Mouse (Mus musculus) neural tube, embryonic 14.5 days (tissue): ENCODE results near the gene Fam114a1. TPM values are rescaled to one million over a fixed set of nuclear protein-coding genes. Genes with fewer than 3 reads are reported as not detected.

Experiments
- ATAC-seq: fragments of 200-750 bp; cut with Nextera tagmentation; 2 replicates; pipeline ENCODE4 v1.8.0; 2017; ENCODE audit warnings: low read depth, mild to moderate bottlenecking, moderate TSS enrichment, moderate library complexity
- H3K27ac ChIP-seq: fragments of 300-500 bp; sonication (generic); 2 replicates; pipeline ENCODE4 v1.5.1; 2014; ENCODE audit warnings: low read depth, mild to moderate bottlenecking, control low read depth, low read length, moderate library complexity, mixed read lengths
- H3K27me3 ChIP-seq: fragments of 300-500 bp; sonication (generic); 2 replicates; pipeline ENCODE4 v1.6.1; 2014; ENCODE audit warnings: low read length; ENCODE audit not compliant: control insufficient read depth, insufficient read depth
- H3K36me3 ChIP-seq: fragments of 300-500 bp; sonication (generic); 2 replicates; pipeline ENCODE4 v1.6.1; 2014; ENCODE audit warnings: low read length, mixed read lengths; ENCODE audit not compliant: control insufficient read depth, insufficient read depth
- H3K4me1 ChIP-seq: fragments of 300-500 bp; sonication (generic); 2 replicates; pipeline ENCODE4 v1.6.1; 2014; ENCODE audit warnings: low read length; ENCODE audit not compliant: control insufficient read depth, insufficient read depth
- H3K4me2 ChIP-seq: fragments of 300-500 bp; sonication (generic); 2 replicates; pipeline ENCODE4 v1.6.1; 2014; ENCODE audit warnings: mild to moderate bottlenecking, low read depth, low read length, control low read depth
- H3K4me3 ChIP-seq: fragments of 300-500 bp; sonication (generic); 2 replicates; pipeline ENCODE4 v1.5.1; 2014; ENCODE audit warnings: low read depth, low read length, control low read depth, mixed read lengths
- H3K9ac ChIP-seq: fragments of 300-500 bp; sonication (generic); replicated peaks from 2 replicates; pipeline ENCODE4 v1.6.1; 2014; ENCODE audit warnings: low read depth, mild to moderate bottlenecking, control low read depth, low read length, mixed read lengths
- H3K9me3 ChIP-seq: fragments of 300-500 bp; sonication (generic); 2 replicates; pipeline ENCODE4 v1.6.1; 2016; ENCODE audit warnings: low read length; ENCODE audit not compliant: control insufficient read depth
- WGBS: fragments of 180-500 bp; shearing (Covaris S2); extraction: QIAGEN DNeasy Blood & Tissue Kit; methylation state at CpG from one replicate; pipeline ENCODE4 v1.1.7; 2014; 5-methylcytosine and 5-hydroxymethylcytosine counted together
- polyA plus RNA-seq: library from polyadenylated mRNA; unstranded; fragments of >200 nt; fragmentation: Nextera tagmentation; extraction: Ambion mirVana; gene quantifications from 2 replicates; pipeline ENCODE4 v1.2.1, GENCODE M21; 2014

Gene Fam114a1
- 3.4 and 11.6 TPM in 2 replicates for polyA plus RNA-seq

- H3K9me3 ChIP-seq: no peaks in the 10 kb centered on the region
- no peak within 1 kb of the TSS for H3K27ac ChIP-seq
- peak; percentile 82 for ATAC-seq
- H3K4me2 ChIP-seq: peak within 1 kb of the TSS; percentile 92
- WGBS: 2% methylated on average over 60 of the region's 68 CpGs
- H3K4me3 ChIP-seq: peak within 1 kb of the TSS; percentile 52
- peak within 1 kb of the TSS; percentile 56 for H3K9ac ChIP-seq
- no peaks in the 10 kb centered on the region for H3K36me3 ChIP-seq
- H3K4me1 ChIP-seq: no peaks in the 10 kb centered on the region
- H3K27me3 ChIP-seq: peaks cover 6% of the 10 kb centered on the region
Observed at GRCm38 (mm10) chr5:64969861-64970771, at the start of gene Fam114a1. Fam114a1 (plus strand) TSS chr5:64970071.

GRCm38 (mm10) chr5:64922891-64923381 is 46.9 kb upstream of the Fam114a1 start:
- H3K27me3 ChIP-seq: no peaks in the 10 kb centered on the region
- H3K4me2 ChIP-seq: no peak overlapping the region
- H3K9me3 ChIP-seq: no peaks in the 10 kb centered on the region
- ATAC-seq: no peak
- no peaks in the 10 kb centered on the region for H3K4me1 ChIP-seq
- H3K4me3 ChIP-seq: no peak overlapping the region
- 91% methylated on average over 5 of the region's 5 CpGs for WGBS
- no peak overlapping the region for H3K9ac ChIP-seq
- H3K27ac ChIP-seq: no peak overlapping the region
- H3K36me3 ChIP-seq: no peaks in the 10 kb centered on the region

GRCm38 (mm10) chr5:64932215-64932614 is 37.7 kb upstream of the Fam114a1 start:
- Histone ChIP-seq H3K9me3 (no peaks in the 10 kb centered on the region), H3K36me3 (no peaks in the 10 kb centered on the region), H3K4me1 (no peaks in the 10 kb centered on the region), H3K4me2 (no peak overlapping the region), H3K4me3 (no peak overlapping the region), H3K27me3 (no peaks in the 10 kb centered on the region), H3K27ac (no peak overlapping the region), H3K9ac (no peak overlapping the region)
- 59% methylated on average over 3 of the region's 3 CpGs for WGBS
- no peak for ATAC-seq

GRCm38 (mm10) chr5:64932775-64933174 is 37.1 kb upstream of the Fam114a1 start:
- H3K27me3 ChIP-seq: no peaks in the 10 kb centered on the region
- 93% methylated on average over 15 of the region's 15 CpGs for WGBS
- no peak overlapping the region for H3K4me3 ChIP-seq
- H3K9ac ChIP-seq: no peak overlapping the region
- no peaks in the 10 kb centered on the region for H3K9me3 ChIP-seq
- H3K27ac ChIP-seq: no peak overlapping the region
- no peaks in the 10 kb centered on the region for H3K36me3 ChIP-seq
- no peak for ATAC-seq
- no peak overlapping the region for H3K4me2 ChIP-seq
- no peaks in the 10 kb centered on the region for H3K4me1 ChIP-seq

DNA sequence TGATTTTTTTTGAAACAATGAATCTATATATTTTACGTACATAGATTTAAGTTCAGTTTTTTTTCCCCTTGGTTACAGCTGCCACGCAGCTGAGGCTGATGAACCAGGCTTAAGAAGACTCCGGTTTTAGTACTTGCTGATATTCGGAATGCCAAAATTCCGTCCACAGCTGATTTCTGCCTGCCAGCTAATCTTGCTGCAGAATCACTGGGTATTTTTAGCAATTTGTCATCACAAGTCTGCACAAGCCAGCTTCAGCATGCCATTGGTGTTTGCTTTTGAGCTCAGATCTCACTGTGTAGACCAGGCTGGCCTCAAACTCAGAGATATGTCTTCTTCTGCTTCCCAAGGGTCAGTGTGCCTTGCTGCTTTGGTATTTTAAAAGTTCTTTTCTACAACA is 18.4 kb upstream of the Fam114a1 start:
- 92% methylated on average over 5 of the region's 5 CpGs for whole genome bisulfite sequencing
- Histone ChIP-seq H3K4me3 (no peak overlapping the region), H3K9me3 (no peaks in the 10 kb centered on the region), H3K4me2 (no peak overlapping the region), H3K36me3 (no peaks in the 10 kb centered on the region), H3K27me3 (no peaks in the 10 kb centered on the region), H3K27ac (no peak overlapping the region), H3K9ac (no peak overlapping the region), H3K4me1 (no peaks in the 10 kb centered on the region)
- no peak for ATAC-seq

DNA sequence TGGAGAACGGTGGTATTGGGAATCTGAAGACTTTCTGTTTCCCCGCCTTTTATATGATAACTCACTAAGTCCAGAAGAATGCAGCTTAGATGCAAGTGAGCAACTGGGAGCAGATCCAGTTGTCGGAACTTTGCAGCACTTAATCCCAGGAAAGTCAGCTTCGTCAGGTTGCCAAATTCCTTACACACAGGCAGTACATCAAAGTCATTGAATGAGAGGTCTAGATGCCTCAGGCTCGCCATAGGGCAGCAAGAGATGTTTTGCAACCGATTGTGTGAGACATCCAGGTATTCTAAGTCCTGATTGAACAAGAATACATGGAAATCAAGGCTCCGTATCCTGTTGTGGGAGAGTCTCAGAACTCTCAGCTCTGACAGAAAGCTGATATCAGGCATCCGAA is 14.9 kb upstream of the Fam114a1 start:
- H3K36me3 ChIP-seq: no peaks in the 10 kb centered on the region
- H3K9me3 ChIP-seq: no peaks in the 10 kb centered on the region
- no peak overlapping the region for H3K4me2 ChIP-seq
- no peak overlapping the region for H3K9ac ChIP-seq
- no peaks in the 10 kb centered on the region for H3K27me3 ChIP-seq
- no peak overlapping the region for H3K27ac ChIP-seq
- H3K4me3 ChIP-seq: no peak overlapping the region
- 88% methylated on average over 8 of the region's 8 CpGs for WGBS
- no peak for ATAC-seq
- H3K4me1 ChIP-seq: no peaks in the 10 kb centered on the region

GRCm38 (mm10) chr5:64958991-64959842 is 10.7 kb upstream of the Fam114a1 start:
- Histone ChIP-seq H3K4me1 (no peaks in the 10 kb centered on the region), H3K4me3 (no peak overlapping the region), H3K4me2 (no peak overlapping the region), H3K27me3 (no peaks in the 10 kb centered on the region), H3K27ac (no peak overlapping the region), H3K36me3 (no peaks in the 10 kb centered on the region), H3K9me3 (no peaks in the 10 kb centered on the region), H3K9ac (no peak overlapping the region)
- 73% methylated on average over 22 of the region's 22 CpGs for WGBS
- ATAC-seq: no peak

GRCm38 (mm10) chr5:64959843-64960230 is 10.0 kb upstream of the Fam114a1 start, which contains the start of gene Tlr6:
Tlr6 (minus strand) TSS chr5:64960097.
- WGBS: 83% methylated on average over 13 of the region's 13 CpGs
- H3K4me1 ChIP-seq: no peaks in the 10 kb centered on the region
- H3K4me2 ChIP-seq: no peak within 1 kb of the TSS
- H3K36me3 ChIP-seq: no peaks in the 10 kb centered on the region
- no peak within 1 kb of the TSS for H3K4me3 ChIP-seq
- H3K27me3 ChIP-seq: no peaks in the 10 kb centered on the region
- no peak within 1 kb of the TSS for H3K27ac ChIP-seq
- no peaks in the 10 kb centered on the region for H3K9me3 ChIP-seq
- no peak within 1 kb of the TSS for H3K9ac ChIP-seq
- ATAC-seq: no peak
